Mouse (Mus musculus) MEL (cell line): ENCODE results near the gene Nop2. TPM values are rescaled to one million over a fixed set of nuclear protein-coding genes. Genes with fewer than 3 reads are reported as not detected.
A peak's percentile ranks its signal among the peaks of the same experiment; 100 is the strongest.

Experiments
- DNase-seq: peaks from one replicate; pipeline ENCODE4 v3.0.0; 2011; ENCODE audit warnings: low read depth, low spot score
- H3K27ac ChIP-seq: 2 replicates; pipeline ENCODE4 v1.5.1; 2012; ENCODE audit warnings: low read depth, mild to moderate bottlenecking, control low read depth, low read length, moderate library complexity; ENCODE audit not compliant: control insufficient read depth
- H3K27me3 ChIP-seq, 2 experiments: fragments of 150-350 bp in 1 of 2; sonication (generic) in 1 of 2; 2 replicates each; pipeline ENCODE4 v1.6.1; 2012; ENCODE audit warnings: low read length in 2 of 2, mild to moderate bottlenecking in 2 of 2, improper control_type of control experiment in 1 of 2, moderate library complexity in 1 of 2; ENCODE audit not compliant: insufficient read depth in 2 of 2, control insufficient read depth in 1 of 2
- H3K36me3 ChIP-seq, 2 experiments: 2 replicates each; pipeline ENCODE4 v1.6.1; 2012 to 2014; ENCODE audit warnings: low read length in 2 of 2, improper control_type of control experiment in 1 of 2, inconsistent platforms in 1 of 2, mild to moderate bottlenecking in 1 of 2; ENCODE audit not compliant: insufficient read depth in 2 of 2, control insufficient read depth in 1 of 2
- H3K4me1 ChIP-seq, 2 experiments: fragments of 150-350 bp in 1 of 2; sonication (generic) in 1 of 2; 2 replicates each; pipeline ENCODE4 v1.6.1; 2012; ENCODE audit warnings: low read length in 2 of 2, improper control_type of control experiment in 1 of 2, mild to moderate bottlenecking in 1 of 2; ENCODE audit not compliant: insufficient read depth in 2 of 2, control insufficient read depth in 1 of 2
- H3K4me3 ChIP-seq, 2 experiments: fragments of 150-350 bp in 1 of 2; sonication (generic) in 1 of 2; 2 replicates each; pipeline ENCODE4 v1.5.1; 2012; ENCODE audit warnings: low read depth in 2 of 2, low read length in 2 of 2, mild to moderate bottlenecking in 2 of 2, moderate library complexity in 2 of 2, control low read depth in 1 of 2, improper control_type of control experiment in 1 of 2; ENCODE audit not compliant: control insufficient read depth in 1 of 2, insufficient read depth in 1 of 2
- H3K79me2 ChIP-seq: 2 replicates; pipeline ENCODE4 v1.6.1; 2012; ENCODE audit warnings: mild to moderate bottlenecking, low read length, moderate library complexity; ENCODE audit not compliant: control insufficient read depth, poor library complexity, insufficient read depth
- H3K9ac ChIP-seq: 2 replicates; pipeline ENCODE4 v1.6.1; 2012; ENCODE audit warnings: low read depth, mild to moderate bottlenecking, control low read depth, low read length, moderate library complexity; ENCODE audit not compliant: control insufficient read depth, poor library complexity, severe bottlenecking
- H3K9me3 ChIP-seq: fragments of 150-350 bp; sonication (generic); replicated peaks from 2 replicates; pipeline ENCODE4 v1.6.1; 2012; ENCODE audit warnings: mild to moderate bottlenecking, low read length, improper control_type of control experiment, moderate library complexity; ENCODE audit not compliant: insufficient read depth
- BHLHE40 ChIP-seq: IDR thresholded peaks from 2 replicates; pipeline ENCODE4 v1.6.1; 2012; ENCODE audit warnings: low read depth, mild to moderate bottlenecking, inconsistent platforms, low read length, improper control_type of control experiment, borderline replicate concordance
- CHD1 ChIP-seq: IDR thresholded peaks from 2 replicates; pipeline ENCODE4 v1.6.1; 2012; ENCODE audit warnings: low read depth, mild to moderate bottlenecking, inconsistent platforms, low read length, improper control_type of control experiment
- CHD2 ChIP-seq: IDR thresholded peaks from 2 replicates; pipeline ENCODE4 v1.6.1; 2011; ENCODE audit warnings: low read length, improper control_type of control experiment
- CTCF ChIP-seq, 3 experiments: IDR thresholded peaks in 2 of 3; conservative IDR thresholded peaks in 1 of 3; 2 replicates each; pipeline ENCODE4 v1.5.1; 2011 to 2012; ENCODE audit warnings: low read length in 3 of 3, low read depth in 2 of 3, mild to moderate bottlenecking in 2 of 3, improper control_type of control experiment in 1 of 3, inconsistent platforms in 1 of 3, mixed read lengths in 1 of 3, moderate library complexity in 1 of 3; ENCODE audit not compliant: control insufficient read depth in 1 of 3, insufficient read depth in 1 of 3, poor library complexity in 1 of 3, severe bottlenecking in 1 of 3
- EP300 ChIP-seq, 2 experiments: IDR thresholded peaks; 2 replicates each; pipeline ENCODE4 v1.6.1; 2011; ENCODE audit warnings: improper control_type of control experiment in 2 of 2, low read length in 2 of 2, low read depth in 1 of 2, mild to moderate bottlenecking in 1 of 2
- JUND ChIP-seq: IDR thresholded peaks from 2 replicates; pipeline ENCODE4 v1.6.1; 2011; ENCODE audit warnings: low read depth, mild to moderate bottlenecking, improper control_type of control experiment, low read length
- KAT2A ChIP-seq: conservative IDR thresholded peaks from 2 replicates; pipeline ENCODE4 v1.6.1; 2012; ENCODE audit warnings: low read depth, low read length, improper control_type of control experiment, inconsistent platforms
- MAFK ChIP-seq: IDR thresholded peaks from 2 replicates; pipeline ENCODE4 v1.6.1; 2011; ENCODE audit warnings: low read depth, mild to moderate bottlenecking, low read length, improper control_type of control experiment, borderline replicate concordance
- MAZ ChIP-seq: IDR thresholded peaks from 2 replicates; pipeline ENCODE4 v1.6.1; 2012; ENCODE audit warnings: low read depth, mild to moderate bottlenecking, inconsistent platforms, low read length, improper control_type of control experiment
- MEF2A ChIP-seq: IDR thresholded peaks from 2 replicates; pipeline ENCODE4 v1.6.1; 2014; ENCODE audit warnings: low read depth, mild to moderate bottlenecking, inconsistent platforms, low read length, improper control_type of control experiment; ENCODE audit not compliant: poor library complexity, insufficient replicate concordance, severe bottlenecking; ENCODE audit errors: extremely low read depth
- MXI1 ChIP-seq: IDR thresholded peaks from 2 replicates; pipeline ENCODE4 v1.6.1; 2011; ENCODE audit warnings: mild to moderate bottlenecking, low read depth, low read length, improper control_type of control experiment
- MYC ChIP-seq: IDR thresholded peaks from 2 replicates; pipeline ENCODE4 v1.6.1; 2011; ENCODE audit warnings: low read depth, mild to moderate bottlenecking, low read length, improper control_type of control experiment, moderate library complexity
- NELFE ChIP-seq: IDR thresholded peaks from 2 replicates; pipeline ENCODE4 v1.6.1; 2011; ENCODE audit warnings: low read depth, low read length, improper control_type of control experiment
- NRF1 ChIP-seq: IDR thresholded peaks from 2 replicates; pipeline ENCODE4 v1.6.1; 2014; ENCODE audit warnings: low read depth, mild to moderate bottlenecking, inconsistent platforms, low read length, improper control_type of control experiment, moderate library complexity; ENCODE audit not compliant: poor library complexity, insufficient read depth, severe bottlenecking
- POLR2A ChIP-seq, 2 experiments: IDR thresholded peaks; 2 replicates each; pipeline ENCODE4 v1.6.1; 2011 to 2012; ENCODE audit warnings: low read length in 2 of 2, mild to moderate bottlenecking in 2 of 2, control low read depth in 1 of 2, improper control_type of control experiment in 1 of 2, low read depth in 1 of 2, moderate library complexity in 1 of 2; ENCODE audit not compliant: control insufficient read depth in 1 of 2, insufficient read depth in 1 of 2, poor library complexity in 1 of 2
- POLR2AphosphoS2 ChIP-seq: IDR thresholded peaks from 2 replicates; pipeline ENCODE4 v1.6.1; 2011; ENCODE audit warnings: low read length, improper control_type of control experiment
- POLR2AphosphoS5 ChIP-seq: IDR thresholded peaks from 2 replicates; pipeline ENCODE4 v1.6.1; 2012; ENCODE audit warnings: low read depth, borderline replicate concordance, mild to moderate bottlenecking, inconsistent platforms, low read length, moderate library complexity, mixed read lengths
- RAD21 ChIP-seq: IDR thresholded peaks from 2 replicates; pipeline ENCODE4 v1.6.1; 2011; ENCODE audit warnings: mild to moderate bottlenecking, low read depth, low read length, improper control_type of control experiment
- RCOR1 ChIP-seq: IDR thresholded peaks from 2 replicates; pipeline ENCODE4 v1.6.1; 2012; ENCODE audit warnings: low read depth, mild to moderate bottlenecking, inconsistent platforms, low read length, improper control_type of control experiment
- TBP ChIP-seq: IDR thresholded peaks from 2 replicates; pipeline ENCODE4 v1.8.0; 2011; ENCODE audit warnings: low read depth, low read length, improper control_type of control experiment
- TCF12 ChIP-seq: IDR thresholded peaks from 2 replicates; pipeline ENCODE4 v1.6.1; 2014; ENCODE audit warnings: low read depth, mild to moderate bottlenecking, inconsistent platforms, low read length, improper control_type of control experiment, moderate library complexity
- UBTF ChIP-seq: IDR thresholded peaks from 2 replicates; pipeline ENCODE4 v1.6.1; 2012; ENCODE audit warnings: low read depth, mild to moderate bottlenecking, inconsistent platforms, low read length, improper control_type of control experiment, moderate library complexity, borderline replicate concordance; ENCODE audit not compliant: insufficient read depth
- USF2 ChIP-seq, 2 experiments: IDR thresholded peaks; 2 replicates each; pipeline ENCODE4 v1.6.1; 2011 to 2012; ENCODE audit warnings: improper control_type of control experiment in 2 of 2, low read length in 2 of 2, borderline replicate concordance in 1 of 2, inconsistent platforms in 1 of 2, low read depth in 1 of 2, mild to moderate bottlenecking in 1 of 2; ENCODE audit not compliant: insufficient read depth in 1 of 2
- polyA plus RNA-seq, 2 experiments: library from polyadenylated mRNA; stranded (reverse) in 1 of 2; unstranded in 1 of 2; fragments of >175 nt in 1 of 2; fragments of >200 nt in 1 of 2; gene quantifications; 2 replicates each; pipeline versions ENCODE4 v1.2.1 to v1.2.4; 2012; ENCODE audit warnings: low replicate concordance in 2 of 2, low read depth in 1 of 2; ENCODE audit not compliant: insufficient read length in 2 of 2, insufficient read depth in 1 of 2, missing spikeins in 1 of 2
- total RNA-seq: library from RNA; depleted of rRNA; stranded (reverse); fragments of 300-350 nt; gene quantifications from 2 replicates; pipeline ENCODE4 v1.2.3, GENCODE M21; 2012

Gene Nop2
- total and polyA plus RNA-seq, 3 experiments: 221 to 337 (median 263) TPM

DNA sequence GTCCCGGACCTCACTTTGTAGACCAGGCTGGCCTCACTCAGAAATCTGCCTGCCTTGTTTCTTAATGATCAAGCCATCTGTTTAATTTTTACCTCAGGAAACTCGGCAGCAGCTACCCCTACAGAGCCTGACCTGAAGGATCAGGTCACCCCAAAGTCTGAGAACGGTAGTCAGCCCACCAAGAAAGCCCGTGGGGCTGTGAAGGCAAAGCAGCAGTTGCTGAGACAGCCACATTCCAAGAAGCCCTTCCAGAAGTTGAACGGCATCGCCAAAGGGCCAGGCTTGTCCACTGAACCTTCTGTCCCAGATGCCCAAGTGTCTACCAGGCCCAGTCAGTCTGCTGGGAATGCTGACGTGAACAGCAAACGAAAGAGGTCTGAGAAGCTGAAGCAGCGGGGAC, 12.2 kb downstream of the Nop2 start:
- DNase-seq: no peak
- no peaks in the 10 kb centered on the region for H3K9me3 ChIP-seq
- no peaks in the 10 kb centered on the region for H3K27me3 ChIP-seq
- H3K4me1 ChIP-seq: 0 out of 4 replicates have a peak, but pooled peaks cover 0 to 10% of the 10 kb centered on the region in 2 experiments
- H3K36me3 ChIP-seq: peaks cover 0 to 5% of the 10 kb centered on the region in 2 experiments; a peak in 2 of 4 replicates
- H3K27ac ChIP-seq: no peak overlapping the region
- H3K9ac ChIP-seq: no peak overlapping the region
- no peak overlapping the region for H3K4me3 ChIP-seq
- TF ChIP-seq KAT2A (no peak), RAD21 (no peak), TCF12 (no peak), POLR2A (IDR thresholded peaks at IDR 0.05; ENCODE audit: control insufficient read depth in 1 of 2, insufficient read depth in 1 of 2, low read depth in 1 of 2, low read length in 2 of 2, poor library complexity in 1 of 2) (peak in 1 of 2 experiments; percentile 45; a peak in 1 of 4 replicates), NRF1 (no peak), MAFK (no peak), UBTF (no peak)
- TF ChIP-seq, all 39 proteins: peak for 1
- H3K79me2 ChIP-seq: peaks cover 2% of the 10 kb centered on the region; the same call in 1 of the 2 replicates

- Histone ChIP-seq H3K4me3 (no peak within 1 kb of the TSS), H3K27me3 (no peaks in the 10 kb centered on the region), H3K27ac (no peak within 1 kb of the TSS), H3K4me1 (0 out of 4 replicates have a peak, but pooled peaks cover 0 to 10% of the 10 kb centered on the region in 2 experiments), H3K9me3 (no peaks in the 10 kb centered on the region), H3K9ac (no peak within 1 kb of the TSS), H3K36me3 (peaks cover 0 to 5% of the 10 kb centered on the region in 2 experiments; a peak in 2 of 4 replicates), H3K79me2 (peaks cover 2% of the 10 kb centered on the region; the same call in 1 of the 2 replicates)
- DNase-seq: no peak
- TF ChIP-seq MXI1 (no peak), POLR2A (IDR thresholded peaks at IDR 0.05; ENCODE audit: control insufficient read depth in 1 of 2, insufficient read depth in 1 of 2, low read depth in 1 of 2, low read length in 2 of 2, poor library complexity in 1 of 2) (peak in 1 of 2 experiments; percentile 39; a peak in 1 of 4 replicates)
Measured at GRCm38 (mm10) chr6:125145001-125145400, 13.3 kb downstream of the Nop2 start, which contains the start of gene Iffo1. Gene Iffo1, plus strand, starts transcription at chr6:125145241.

- Histone ChIP-seq H3K9me3 (no peaks in the 10 kb centered on the region), H3K27ac (no peak overlapping the region), H3K4me1 (0 out of 4 replicates have a peak, but pooled peaks cover 0 to 10% of the 10 kb centered on the region in 2 experiments), H3K27me3 (no peaks in the 10 kb centered on the region), H3K4me3 (no peak overlapping the region), H3K9ac (no peak overlapping the region), H3K36me3 (peaks cover 0 to 3% of the 10 kb centered on the region in 2 experiments; a peak in 2 of 4 replicates), H3K79me2 (peaks cover 2% of the 10 kb centered on the region; the same call in 1 of the 2 replicates)
- no peak for DNase-seq
- TF ChIP-seq CHD2 (no peak), TCF12 (no peak), JUND (no peak), POLR2AphosphoS2 (no peak), CTCF (IDR thresholded peaks at IDR 0.05 in 2 of 3, conservative IDR thresholded peaks at IDR 0.05 in 1 of 3; ENCODE audit: control insufficient read depth in 1 of 3, insufficient read depth in 1 of 3, low read depth in 2 of 3, low read length in 3 of 3, poor library complexity in 1 of 3, severe bottlenecking in 1 of 3) (no peak), EP300 (IDR thresholded peaks at IDR 0.05; ENCODE audit: low read depth in 1 of 2, low read length in 2 of 2) (no peak), CHD1 (no peak), TBP (no peak), USF2 (IDR thresholded peaks at IDR 0.05; ENCODE audit: borderline replicate concordance in 1 of 2, insufficient read depth in 1 of 2, low read depth in 1 of 2, low read length in 2 of 2) (no peak), MYC (no peak), BHLHE40 (no peak), NRF1 (no peak), UBTF (no peak), NELFE (no peak), POLR2AphosphoS5 (no peak), MEF2A (no peak), MAZ (no peak), RCOR1 (no peak)
Measured at GRCm38 (mm10) chr6:125145479-125145951, 13.8 kb downstream of the Nop2 start.
